Mouse (Mus musculus): ENCODE measurements around the gene Ppp1r15b.

Ppp1r15b gene

DNA sequence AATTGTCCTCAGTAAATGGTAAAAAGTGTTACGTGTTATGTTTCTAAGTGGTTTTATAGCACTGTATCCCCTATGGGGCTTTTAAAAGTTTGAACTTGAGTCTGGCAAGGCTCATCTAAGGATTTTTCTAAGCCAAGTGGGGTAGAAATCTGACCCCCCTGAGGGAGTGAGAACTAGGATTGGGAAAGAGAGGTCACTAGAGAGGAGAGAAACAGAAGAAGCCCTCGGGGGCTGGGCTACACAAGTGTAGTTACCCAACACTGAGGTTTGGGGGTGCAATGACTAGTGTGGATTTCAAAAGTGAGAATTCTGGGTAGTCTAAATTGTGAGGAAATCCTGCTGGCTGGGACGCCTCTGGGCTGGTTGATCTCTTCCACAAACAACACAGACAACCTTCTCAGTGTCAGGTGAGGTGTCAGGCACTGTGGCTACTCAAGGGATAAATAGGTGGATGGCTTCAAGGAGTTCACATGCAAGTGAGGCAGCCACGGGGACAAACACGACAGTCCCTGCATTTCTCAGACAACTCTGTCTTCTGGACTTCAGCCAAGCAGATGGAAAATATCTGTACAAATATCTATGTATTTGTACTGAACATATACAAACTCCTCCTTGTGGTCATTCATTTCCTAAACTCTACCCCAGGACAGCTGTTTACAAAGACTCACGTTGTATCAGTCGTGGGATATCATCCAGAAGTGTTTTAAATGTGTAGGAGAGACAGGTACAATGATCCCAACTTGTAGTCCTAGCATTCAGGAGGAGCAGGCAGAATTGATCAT, 10.8 kb upstream of the Ppp1r15b start:
- in situ Hi-C loops (cut with MboI, MseI): no loop called here

- in situ Hi-C loops (cut with MboI, MseI): no loop called here
Measured at GRCm38 (mm10) chr1:133121246-133121645, 9.7 kb upstream of the Ppp1r15b start.

DNA sequence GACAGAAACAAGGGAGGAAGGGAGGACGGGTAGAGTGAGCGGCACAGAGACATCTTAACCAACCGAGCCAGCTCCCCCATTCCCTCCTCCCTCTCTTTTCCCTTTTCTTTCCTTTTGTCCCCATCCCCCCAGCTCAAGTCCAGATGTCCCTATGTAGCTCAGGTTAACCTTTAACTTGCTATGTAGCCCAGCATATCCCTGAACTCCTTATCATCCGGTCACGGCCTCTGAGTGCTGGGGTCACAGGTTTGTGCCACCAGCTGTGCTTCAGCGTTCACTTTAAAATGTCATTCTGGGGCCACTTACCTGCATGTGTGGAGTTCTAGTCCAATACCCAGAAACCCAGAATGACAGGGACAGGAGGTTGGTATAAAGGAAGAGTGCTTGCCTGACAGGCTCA, 6.8 kb upstream of the Ppp1r15b start:
- in situ Hi-C loops (cut with MboI, MseI): no loop called here

- in situ Hi-C loops (cut with MboI, MseI): no loop called here
Measured at GRCm38 (mm10) chr1:133125640-133126364, 5.1 kb upstream of the Ppp1r15b start.

DNA sequence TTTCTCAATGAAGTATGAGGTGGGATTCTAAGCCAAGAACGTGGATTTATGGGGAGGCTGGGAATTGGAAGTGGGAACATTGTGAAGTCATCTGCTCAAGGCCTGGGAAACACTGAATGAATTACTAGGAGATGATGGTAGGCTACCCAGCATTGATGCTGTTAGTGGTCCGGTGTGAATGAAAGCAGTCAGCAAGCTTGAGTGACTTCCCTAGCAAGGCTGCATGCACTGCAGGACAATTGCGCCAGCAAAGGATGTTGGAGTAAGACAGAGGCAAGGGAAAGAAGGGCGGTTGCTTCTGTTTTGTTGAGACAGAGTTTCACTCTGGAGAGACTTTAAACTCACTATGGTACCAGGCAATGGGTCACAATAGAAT, 4.6 kb upstream of the Ppp1r15b start:
- in situ Hi-C loops (cut with MboI, MseI): no loop called here

DNA sequence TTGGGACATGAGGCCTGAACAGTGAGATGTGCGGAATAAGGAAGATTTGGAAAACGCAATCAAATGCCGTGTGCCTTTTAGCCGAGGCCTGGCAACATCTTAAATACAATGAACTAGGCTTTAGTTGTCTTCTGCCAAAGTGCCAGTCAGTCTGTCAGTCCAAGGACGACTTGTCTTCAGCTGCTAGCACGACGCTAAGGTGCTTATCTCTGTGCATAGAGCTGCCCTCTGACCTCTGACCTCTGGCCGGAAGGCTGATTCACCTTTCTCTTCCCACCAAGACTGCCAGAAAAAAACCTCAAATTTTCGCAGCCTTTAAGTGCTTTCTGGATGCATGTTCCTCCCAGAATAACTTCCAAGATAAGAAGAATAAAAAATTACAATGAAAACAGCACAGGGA, 3.6 kb upstream of the Ppp1r15b start:
- in situ Hi-C loops (cut with MboI, MseI): no loop called here

DNA sequence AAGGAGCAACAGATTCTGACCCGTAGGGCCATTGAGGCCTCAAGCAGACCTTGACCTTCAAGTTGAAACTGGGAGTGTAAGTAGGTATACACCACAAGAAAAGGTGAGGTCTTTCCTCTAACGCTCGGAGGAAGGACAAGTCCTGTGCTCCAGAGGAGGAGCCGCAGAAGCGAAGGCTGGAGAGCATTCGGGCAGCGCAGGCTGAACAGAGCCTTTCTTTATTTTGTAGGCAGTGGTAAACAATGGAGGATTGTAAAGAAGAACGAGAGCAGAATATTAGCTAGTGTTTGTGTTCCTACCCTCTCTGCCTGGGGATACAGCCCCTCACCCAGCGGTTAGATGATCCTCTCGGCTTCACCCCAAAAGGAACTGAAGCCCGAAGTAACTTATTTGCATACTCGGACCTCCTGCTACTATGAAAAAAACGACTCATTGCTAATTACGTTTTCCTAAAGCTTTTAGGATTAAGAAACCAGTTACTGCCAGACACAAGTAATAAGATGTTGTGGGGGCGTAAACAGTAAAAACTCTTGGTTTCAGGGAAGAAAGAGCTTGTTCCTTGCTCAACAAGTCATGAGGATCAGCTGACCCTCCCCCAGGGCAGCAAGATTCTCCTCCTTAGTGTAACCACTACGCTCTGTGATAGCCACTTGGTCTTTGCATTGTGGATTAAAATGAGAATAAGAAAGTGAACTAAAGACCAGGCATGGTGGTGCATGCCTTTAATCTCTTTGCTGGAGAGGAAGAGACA, 1.3 kb upstream of the Ppp1r15b start:
- in situ Hi-C loops (cut with MboI, MseI): loop anchor here (5.0 kb wide), 1 partner anchor 87 kb away; no protein-coding TSS in a partner anchor

GRCm38 (mm10) chr1:133131561-133131905, 590 bp downstream of the Ppp1r15b start:
- in situ Hi-C loops (cut with MboI, MseI): loop anchor here (5.0 kb wide), 1 partner anchor 89 kb away; no protein-coding TSS in a partner anchor

- in situ Hi-C loops (cut with MboI, MseI): loop anchor here (5.0 kb wide), 1 partner anchor 90 kb away; no protein-coding TSS in a partner anchor
Measured at GRCm38 (mm10) chr1:133131936-133132335, 993 bp downstream of the Ppp1r15b start.

- in situ Hi-C loops (cut with MboI, MseI): loop anchor here (5.0 kb wide), 1 partner anchor 90 kb away; no protein-coding TSS in a partner anchor
Measured at GRCm38 (mm10) chr1:133132388-133133326, 1.7 kb downstream of the Ppp1r15b start.

DNA sequence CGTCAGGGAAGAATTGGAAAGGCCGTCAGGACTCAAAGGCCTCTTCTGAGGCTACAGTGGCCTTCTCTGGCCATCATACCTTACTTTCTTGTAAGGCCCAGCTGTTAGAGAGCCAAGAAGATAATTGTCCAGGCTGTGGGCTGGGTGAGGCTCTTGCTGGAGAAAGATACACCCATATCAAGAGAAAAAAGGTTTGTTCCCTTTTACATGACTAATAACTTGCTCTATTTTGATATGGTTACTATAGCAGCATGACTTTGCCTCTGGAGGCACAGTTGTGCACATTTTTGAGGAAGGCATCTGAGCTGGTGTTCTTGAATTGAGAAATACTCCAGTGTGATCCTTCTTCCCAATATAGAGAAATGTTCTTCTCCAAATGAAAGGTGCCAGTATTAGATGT, 2.5 kb downstream of the Ppp1r15b start:
- in situ Hi-C loops (cut with MboI, MseI): loop anchor here (5.0 kb wide), 1 partner anchor 91 kb away; no protein-coding TSS in a partner anchor

GRCm38 (mm10) chr1:133134071-133134470, 3.1 kb downstream of the Ppp1r15b start:
- in situ Hi-C loops (cut with MboI, MseI): loop anchor here (5.0 kb wide), 1 partner anchor 92 kb away; no protein-coding TSS in a partner anchor

DNA sequence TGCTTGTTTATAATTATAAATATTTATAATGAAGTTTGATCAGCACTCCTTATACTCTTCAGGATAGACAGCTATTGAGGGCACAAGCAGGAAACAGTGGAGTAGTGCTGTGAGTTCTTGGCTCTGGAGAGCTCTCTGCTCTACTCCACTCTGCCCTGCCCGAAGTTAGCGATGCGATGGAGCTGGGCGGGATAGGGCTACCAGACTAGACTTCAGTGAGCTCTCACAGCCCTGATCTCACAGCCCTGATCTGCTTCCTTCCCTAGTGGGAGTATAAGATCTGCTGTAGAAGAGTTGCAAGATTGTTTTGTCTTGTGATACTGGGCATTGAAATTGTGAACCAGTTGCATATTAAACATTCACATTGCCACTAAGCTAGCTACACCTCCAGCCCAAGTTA, 3.9 kb downstream of the Ppp1r15b start:
- in situ Hi-C loops (cut with MboI, MseI): loop anchor here (5.0 kb wide), 1 partner anchor 93 kb away; no protein-coding TSS in a partner anchor

- in situ Hi-C loops (cut with MboI, MseI): no loop called here
Measured at GRCm38 (mm10) chr1:133135808-133136207, 4.9 kb downstream of the Ppp1r15b start.

- in situ Hi-C loops (cut with MboI, MseI): no loop called here
Measured at GRCm38 (mm10) chr1:133138401-133138800, 7.5 kb downstream of the Ppp1r15b start.

- in situ Hi-C loops (cut with MboI, MseI): no loop called here
Measured at GRCm38 (mm10) chr1:133146014-133147009, 15.4 kb downstream of the Ppp1r15b start.

GRCm38 (mm10) chr1:133147324-133147723, 16.4 kb downstream of the Ppp1r15b start:
- in situ Hi-C loops (cut with MboI, MseI): no loop called here

GRCm38 (mm10) chr1:133148122-133148521, 17.2 kb downstream of the Ppp1r15b start:
- in situ Hi-C loops (cut with MboI, MseI): no loop called here

DNA sequence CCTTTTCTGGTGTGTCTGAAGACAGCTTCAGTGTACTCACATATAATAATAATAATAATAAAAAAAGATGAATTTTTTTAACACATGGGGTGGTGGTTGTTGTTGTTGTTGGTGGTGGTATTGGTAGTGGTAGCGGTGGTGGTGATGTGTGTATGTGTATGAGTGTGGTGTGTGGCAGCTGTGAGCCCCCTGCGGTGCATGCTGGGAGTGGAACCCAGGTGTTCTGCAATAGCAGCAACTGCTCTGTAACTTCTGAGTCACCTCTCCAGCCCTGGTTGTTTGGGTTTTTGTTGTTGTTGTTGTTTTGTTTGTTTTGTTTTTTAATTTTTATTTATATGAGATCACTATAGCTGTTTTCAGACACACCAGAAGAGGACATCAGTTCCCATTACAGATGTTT, 19.6 kb downstream of the Ppp1r15b start:
- in situ Hi-C loops (cut with MboI, MseI): no loop called here

DNA sequence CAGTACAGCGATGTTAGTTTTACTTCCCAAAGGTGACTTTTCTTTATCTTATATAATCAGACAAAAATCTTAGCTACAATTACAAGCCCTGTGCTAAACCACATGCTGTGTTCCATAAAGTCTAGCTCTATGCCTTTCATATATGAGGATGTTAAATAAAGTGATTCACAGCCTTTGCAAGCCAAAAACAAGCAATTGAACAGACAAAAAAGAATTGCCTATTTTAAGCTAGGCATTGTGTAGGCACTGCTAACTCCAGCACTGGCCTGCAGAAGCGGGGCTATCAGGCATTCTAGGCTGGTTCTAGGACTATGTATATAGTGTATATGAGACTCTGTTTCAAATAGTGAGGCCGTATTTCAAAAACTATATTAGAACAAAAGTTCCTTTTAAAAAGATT, 21.3 kb downstream of the Ppp1r15b start:
- in situ Hi-C loops (cut with MboI, MseI): no loop called here
